Mouse (Mus musculus): Measurements from ENCODE around the gene Zfp772. TPM values are rescaled to one million over a fixed set of nuclear protein-coding genes. Genes with fewer than 3 reads are reported as not detected.
"Not testable (repeated sequence)": the region's sequence is repeated elsewhere in the genome, so short reads cannot be mapped to it uniquely, and the experiment has no call there.

Zfp772 gene
- total RNA-seq (2022) = 1 to 10 TPM; 4.1 to 7.7 (median 6.5) TPM

DNA sequence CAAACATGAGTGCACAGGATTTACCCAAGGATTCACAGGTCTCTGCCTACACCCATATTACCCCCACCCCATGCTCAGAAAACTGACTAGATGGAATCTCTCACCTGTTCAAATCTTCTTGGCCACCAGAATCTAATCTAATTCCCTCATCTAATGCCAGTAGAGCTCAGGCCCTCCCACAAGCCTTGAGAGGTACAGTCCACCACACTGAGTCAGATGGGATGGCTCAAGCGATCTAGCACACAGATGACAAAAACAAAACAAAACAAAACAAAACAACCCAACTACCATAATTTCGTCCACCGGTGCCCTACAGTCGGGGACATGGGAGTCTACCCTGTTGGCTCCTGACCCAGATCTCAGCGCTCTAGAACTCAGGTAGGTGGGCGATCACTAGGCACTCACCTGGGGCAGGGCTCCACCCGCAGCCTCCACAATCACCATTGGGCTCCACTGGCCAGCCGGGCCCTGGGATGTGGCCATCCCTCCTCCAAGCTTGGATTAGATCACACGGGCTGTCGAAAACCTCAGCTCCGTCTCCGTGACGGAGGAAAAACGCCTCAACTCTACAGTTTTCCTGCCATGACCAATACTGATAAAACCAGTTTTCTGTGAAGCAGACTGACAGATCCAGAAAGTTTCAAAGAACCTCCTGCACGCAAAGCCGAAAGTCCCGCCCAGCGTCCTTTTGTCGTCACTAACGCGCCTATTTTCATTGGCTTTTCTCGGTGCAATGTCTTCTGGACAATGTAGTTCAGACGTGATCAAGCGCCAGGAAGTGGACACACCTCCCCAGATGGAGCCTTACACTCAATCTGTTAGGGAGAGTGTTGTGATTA, at the start of gene Zfp772:
Zfp772 (minus strand) TSS at position 686 of the 839 bp plus-strand sequence.
- DNase-seq = peak; percentile 37

DNA sequence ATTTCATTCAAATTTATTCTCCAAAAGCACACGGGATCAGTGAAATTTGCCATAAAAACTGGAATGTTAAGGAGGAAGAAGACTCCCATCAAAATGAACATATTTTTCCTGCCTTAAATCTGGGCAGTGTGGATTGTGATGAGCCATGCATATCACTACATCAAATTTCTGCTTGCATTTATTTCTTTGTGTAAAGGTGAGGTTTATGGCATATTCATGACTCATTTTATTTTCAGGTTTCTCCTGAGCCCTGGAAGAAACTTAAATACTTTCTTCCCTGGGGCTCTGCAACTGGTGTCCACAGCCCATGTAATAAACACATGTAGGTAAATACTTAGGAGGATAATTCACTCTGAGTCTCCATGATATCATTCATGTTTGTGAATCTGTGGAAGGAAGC, 37.4 kb upstream of the Zfp772 start, which contains the start of gene Vmn2r29:
Vmn2r29 (minus strand) TSS at position 101 of the 400 bp plus-strand sequence.
- DNase-seq = not testable (repeated sequence)

DNA sequence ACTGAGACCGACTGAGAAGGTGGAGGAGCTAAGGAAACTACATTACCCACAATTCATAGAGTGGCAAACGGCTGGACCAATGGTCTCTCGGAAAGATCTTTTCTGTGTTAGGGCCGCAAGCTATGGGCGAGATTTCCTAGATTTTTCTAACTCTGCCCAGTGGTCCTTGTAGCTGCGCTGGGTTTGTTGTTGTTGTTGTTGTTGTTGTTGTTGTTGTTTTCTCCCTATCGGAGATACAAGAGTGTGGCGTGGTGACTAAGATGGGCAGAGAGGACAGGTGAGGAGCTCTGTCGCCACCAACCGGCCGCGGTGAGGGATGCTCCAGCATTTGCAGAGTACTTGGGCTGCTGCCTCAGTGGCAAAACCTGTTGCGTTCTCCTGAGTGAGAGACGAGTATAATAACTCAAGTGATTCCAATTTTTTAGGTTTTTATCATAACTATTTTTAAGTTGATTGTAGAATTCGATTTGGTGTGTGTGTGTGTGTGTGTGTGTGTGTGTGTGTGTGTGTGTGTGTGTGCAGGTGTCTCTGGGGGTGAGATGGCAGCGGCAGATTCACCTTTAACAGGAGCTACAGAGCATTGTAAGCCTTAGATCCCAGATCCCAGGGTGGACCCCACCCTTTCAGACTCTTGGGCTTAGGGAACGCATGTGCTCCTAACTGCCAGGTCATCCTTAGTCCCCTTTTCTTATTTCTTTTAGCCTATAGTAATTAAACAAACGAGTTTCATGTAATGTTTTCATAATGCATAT, 21.4 kb downstream of the Zfp772 start:
- DNase-seq = peak; percentile 42

DNA sequence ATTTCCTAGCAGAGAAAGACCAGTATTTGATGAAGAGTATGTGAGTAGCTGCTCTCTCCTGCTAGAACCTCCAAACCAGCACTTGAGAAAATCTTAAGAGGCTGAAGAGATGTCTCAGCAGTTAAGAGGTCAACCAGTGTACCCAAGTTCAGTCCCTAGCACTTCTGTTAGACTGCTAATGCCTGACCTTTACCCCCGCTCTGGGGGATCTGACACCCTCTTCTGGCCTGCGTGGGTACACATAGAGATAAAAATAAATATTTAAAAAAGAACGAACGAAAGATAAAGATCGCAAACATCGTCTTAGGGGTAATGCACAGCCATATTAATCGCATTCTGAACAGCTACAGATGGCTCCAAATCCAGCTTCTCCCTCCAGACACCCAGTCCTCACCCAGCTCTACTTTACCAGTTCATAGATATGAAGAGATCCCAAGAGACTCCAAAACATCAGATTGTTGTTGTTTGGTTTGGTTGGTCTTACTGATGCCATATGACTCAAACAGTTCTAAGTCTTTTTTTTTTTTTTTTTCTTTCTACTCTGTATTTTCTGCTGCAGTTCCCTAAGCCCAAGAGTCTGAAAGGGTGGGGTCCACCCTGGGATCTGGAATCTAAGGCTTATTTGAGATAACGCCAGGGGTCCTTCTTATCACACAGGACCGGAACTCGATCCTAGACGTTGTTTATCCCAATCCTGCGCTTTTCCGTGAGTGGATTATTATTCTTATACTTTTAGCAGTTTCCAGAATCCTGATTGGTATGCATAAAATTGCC, 22.2 kb downstream of the Zfp772 start:
- DNase-seq = no peak

DNA sequence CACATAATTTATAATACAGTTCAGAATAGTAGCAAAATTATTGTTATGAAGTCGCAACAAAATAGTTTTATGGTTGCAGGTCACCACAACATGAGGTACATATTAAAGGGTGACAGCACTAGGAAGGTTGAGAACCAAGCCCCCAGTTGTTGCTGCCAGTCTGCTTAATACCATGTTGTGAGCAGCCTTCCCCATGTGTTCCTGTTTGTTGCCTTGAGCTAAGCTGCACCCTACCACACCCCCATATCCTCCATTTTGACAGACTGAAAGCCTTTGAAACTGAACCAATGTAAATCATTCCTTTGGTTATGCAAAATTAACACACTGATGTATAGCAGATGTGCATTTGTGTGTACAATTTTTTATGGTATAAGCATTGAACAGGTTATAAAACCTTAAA, 23.9 kb downstream of the Zfp772 start:
- DNase-seq = no peak

DNA sequence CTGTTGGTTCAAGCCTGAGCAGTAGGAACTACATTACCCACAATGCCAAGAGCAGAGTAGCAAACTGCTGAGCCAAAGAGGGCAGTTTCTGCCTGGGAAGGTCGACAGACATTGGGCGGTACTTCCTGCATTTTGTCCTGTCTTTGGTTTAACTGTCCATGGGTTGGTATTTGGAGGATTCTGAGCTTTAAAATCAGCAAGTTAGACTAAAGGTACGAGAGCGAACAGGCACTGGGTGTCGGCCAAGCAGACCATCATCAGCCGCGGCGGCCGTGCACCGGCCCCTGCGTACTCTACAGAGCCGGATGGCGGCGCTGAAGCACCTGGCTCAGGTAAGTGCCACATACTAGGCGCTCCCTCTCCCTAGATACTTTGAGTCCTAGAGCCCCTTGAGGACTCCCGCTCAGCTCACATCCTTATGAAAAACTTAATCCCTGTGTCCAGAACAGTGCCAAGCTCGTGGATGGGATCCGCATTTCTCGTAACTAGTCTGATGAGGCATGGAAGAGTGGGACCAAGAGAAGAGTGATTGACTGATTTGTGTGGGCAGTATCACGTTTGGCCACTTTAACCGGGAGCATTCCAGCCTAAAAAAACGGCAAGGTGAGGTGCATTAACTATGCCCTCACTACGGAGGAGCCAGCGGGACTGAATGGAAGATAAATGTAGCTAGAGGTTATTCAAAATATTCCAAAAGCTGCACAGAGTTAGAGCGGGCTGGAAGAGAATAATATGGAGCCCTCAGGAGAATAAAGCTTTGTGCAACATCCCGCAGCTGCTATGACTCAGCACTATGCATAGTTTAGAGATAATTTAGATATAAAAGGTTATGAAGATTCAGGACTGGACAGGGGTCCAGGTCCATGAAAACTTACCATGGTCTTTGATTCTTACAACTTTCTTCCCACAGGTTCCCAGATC, 38.3 kb downstream of the Zfp772 start, which contains the start of gene Zfp418:
Zfp418 (plus strand) TSS at position 104 of the 921 bp plus-strand sequence.
- DNase-seq = peak; percentile 60

Other genes with a start within 250 kb of the Zfp772 start
- gene Aurkc, start 214.7 kb downstream of the Zfp772 start, total RNA-seq (2022) = not detected
- 10 to 100 TPM; 12.6 to 15.3 (median 13.7) TPM for gene Zfp954, start 88.5 kb downstream of the Zfp772 start, total RNA-seq (2022)
- 1 to 10 TPM in 3 of 4 experiments, under 1 TPM in 1; 0.98 to 1.2 (median 1.0) TPM for gene Zfp773, start 73.2 kb downstream of the Zfp772 start, total RNA-seq (2022)
- gene Zfp418, start 38.7 kb downstream of the Zfp772 start, total RNA-seq (2022) = 1 to 10 TPM; 2.6 to 4.2 (median 3.3) TPM
- gene Vmn2r29, start 37.3 kb upstream of the Zfp772 start, total RNA-seq (2022) = 1 to 10 TPM; 1.0 to 1.7 (median 1.4) TPM
- 1 to 10 TPM; 4.1 to 7.9 (median 5.3) TPM for gene Gm45844, start 68.3 kb upstream of the Zfp772 start, total RNA-seq (2022)
- 10 to 100 TPM; 62.5 to 81.8 (median 73.6) TPM for gene Clcn4, start 90.9 kb upstream of the Zfp772 start, total RNA-seq (2022)
- gene Vmn2r30, start 127.6 kb upstream of the Zfp772 start, total RNA-seq (2022) = under 1 TPM; 0.22 to 0.31 (median 0.26) TPM
- gene Gm45783, start 164.6 kb upstream of the Zfp772 start, total RNA-seq (2022) = 1 to 10 TPM in 2 of 4 experiments, not detected in 2; 2.0 to 3.2 TPM
- not detected for gene Vmn2r31, start 189.7 kb upstream of the Zfp772 start, total RNA-seq (2022)

Data from adrenal gland, adult 8-10 months (tissue).